Mouse (Mus musculus): Measurements from ENCODE around the gene Rc3h1.

- no peak for TF ChIP-seq CTCF (conservative IDR thresholded peaks at IDR 0.05; ENCODE audit: low read length)
- no peak for TF ChIP-seq NANOG (IDR thresholded peaks at IDR 0.05; ENCODE audit: borderline replicate concordance, low read length)
Measured at GRCm38 (mm10) chr1:160904047-160904446, 2.2 kb upstream of the Rc3h1 start.
